Mouse (Mus musculus): ENCODE data around the gene D430041D05Rik. TPM values are rescaled to one million over a fixed set of nuclear protein-coding genes. Genes with fewer than 3 reads are reported as not detected.

D430041D05Rik gene
- total and polyA plus RNA-seq, 2 experiments from 2014 or later, result 7.9 to 47.6 TPM

GRCm38 (mm10) chr2:104430566-104430965 is 19.8 kb upstream of the D430041D05Rik start:
- ATAC-seq (ENCODE audit: low FRiP score), result no peak
- WGBS, result 87% methylated on average over 5 of the region's 5 CpGs
- peaks cover 44% of the 10 kb centered on the region for H3K36me3 ChIP-seq (ENCODE audit: insufficient read depth, low read length)

GRCm38 (mm10) chr2:104426112-104426511 is 15.3 kb upstream of the D430041D05Rik start:
- no peak overlapping the region for H3K27ac ChIP-seq (ENCODE audit: low read depth, low read length)
- DNase-seq (ENCODE audit: low spot score) (no peak), ATAC-seq (ENCODE audit: low FRiP score) (no peak)
- 78% methylated on average over 3 of the region's 3 CpGs for WGBS
- no peaks in the 10 kb centered on the region for H3K4me1 ChIP-seq (ENCODE audit: insufficient read depth, low read length)
- no peaks in the 10 kb centered on the region for H3K27me3 ChIP-seq (ENCODE audit: insufficient read depth, low read length)
- no peak overlapping the region for H3K9ac ChIP-seq (replicated peaks; ENCODE audit: low read length, poor library complexity, severe bottlenecking)
- peaks cover 17% of the 10 kb centered on the region for H3K36me3 ChIP-seq (ENCODE audit: insufficient read depth, low read length)
- TF ChIP-seq CTCF (IDR thresholded peaks at IDR 0.05), result no peak
- H3K9me3 ChIP-seq (ENCODE audit: low read length), result no peaks in the 10 kb centered on the region
- H3K4me3 ChIP-seq (ENCODE audit: low read depth, low read length), result no peak overlapping the region
- H3K4me2 ChIP-seq (ENCODE audit: low read depth, low read length, poor library complexity, severe bottlenecking), result no peak overlapping the region

More at GRCm38 (mm10) chr2:104430566-104430965, 19.8 kb upstream of the D430041D05Rik start:
- DNase-seq (ENCODE audit: low spot score), result no peak
- no peak overlapping the region for H3K27ac ChIP-seq (ENCODE audit: low read depth, low read length)
- H3K9me3 ChIP-seq (ENCODE audit: low read length), result no peaks in the 10 kb centered on the region
- H3K4me3 ChIP-seq (ENCODE audit: low read depth, low read length), result no peak overlapping the region
- no peak overlapping the region for H3K9ac ChIP-seq (replicated peaks; ENCODE audit: low read length, poor library complexity, severe bottlenecking)
- H3K4me1 ChIP-seq (ENCODE audit: insufficient read depth, low read length), result no peaks in the 10 kb centered on the region
- no peaks in the 10 kb centered on the region for H3K27me3 ChIP-seq (ENCODE audit: insufficient read depth, low read length)
- TF ChIP-seq CTCF (IDR thresholded peaks at IDR 0.05), result no peak
- H3K4me2 ChIP-seq (ENCODE audit: low read depth, low read length, poor library complexity, severe bottlenecking), result no peak overlapping the region

- Histone ChIP-seq H3K27ac (ENCODE audit: low read depth, low read length) (no peak overlapping the region), H3K4me1 (ENCODE audit: insufficient read depth, low read length) (no peaks in the 10 kb centered on the region), H3K9ac (replicated peaks; ENCODE audit: low read length, poor library complexity, severe bottlenecking) (no peak overlapping the region), H3K4me3 (ENCODE audit: low read depth, low read length) (no peak overlapping the region), H3K36me3 (ENCODE audit: insufficient read depth, low read length) (no peaks in the 10 kb centered on the region; the same call in 1 of the 2 replicates), H3K9me3 (ENCODE audit: low read length) (no peaks in the 10 kb centered on the region), H3K4me2 (ENCODE audit: low read depth, low read length, poor library complexity, severe bottlenecking) (no peak overlapping the region), H3K27me3 (ENCODE audit: insufficient read depth, low read length) (no peaks in the 10 kb centered on the region)
- WGBS, result 20% methylated on average over 1 of the region's 1 CpGs
- TF ChIP-seq CTCF (IDR thresholded peaks at IDR 0.05), result peak; percentile 86
- DNase-seq (ENCODE audit: low spot score), result peak; percentile 87
- peak; percentile 50; the same call in 1 of the 2 replicates for ATAC-seq (ENCODE audit: low FRiP score)
These were observed 11.4 kb upstream of the D430041D05Rik start for GRCm38 (mm10) chr2:104422230-104422629.

- H3K4me3 ChIP-seq (ENCODE audit: low read depth, low read length), result no peak overlapping the region
- no peaks in the 10 kb centered on the region for H3K9me3 ChIP-seq (ENCODE audit: low read length)
- no peaks in the 10 kb centered on the region for H3K27me3 ChIP-seq (ENCODE audit: insufficient read depth, low read length)
- H3K9ac ChIP-seq (replicated peaks; ENCODE audit: low read length, poor library complexity, severe bottlenecking), result no peak overlapping the region
- no peak for TF ChIP-seq CTCF (IDR thresholded peaks at IDR 0.05)
- H3K4me2 ChIP-seq (ENCODE audit: low read depth, low read length, poor library complexity, severe bottlenecking), result no peak overlapping the region
- 88% methylated on average over 4 of the region's 4 CpGs for WGBS
- DNase-seq (ENCODE audit: low spot score) (no peak), ATAC-seq (ENCODE audit: low FRiP score) (no peak)
- H3K27ac ChIP-seq (ENCODE audit: low read depth, low read length), result no peak overlapping the region
- no peaks in the 10 kb centered on the region for H3K4me1 ChIP-seq (ENCODE audit: insufficient read depth, low read length)
- no peaks in the 10 kb centered on the region; the same call in 1 of the 2 replicates for H3K36me3 ChIP-seq (ENCODE audit: insufficient read depth, low read length)
These were observed 10.0 kb upstream of the D430041D05Rik start for GRCm38 (mm10) chr2:104420805-104421204.

GRCm38 (mm10) chr2:104419999-104420398 is 9.2 kb upstream of the D430041D05Rik start:
- DNase-seq (ENCODE audit: low spot score) (no peak), ATAC-seq (ENCODE audit: low FRiP score) (no peak)
- 96% methylated on average over 1 of the region's 1 CpGs for WGBS
- no peak for TF ChIP-seq CTCF (IDR thresholded peaks at IDR 0.05)
- Histone ChIP-seq H3K4me2 (ENCODE audit: low read depth, low read length, poor library complexity, severe bottlenecking) (no peak overlapping the region), H3K27me3 (ENCODE audit: insufficient read depth, low read length) (no peaks in the 10 kb centered on the region), H3K9me3 (ENCODE audit: low read length) (no peaks in the 10 kb centered on the region), H3K4me3 (ENCODE audit: low read depth, low read length) (no peak overlapping the region), H3K9ac (replicated peaks; ENCODE audit: low read length, poor library complexity, severe bottlenecking) (no peak overlapping the region), H3K4me1 (ENCODE audit: insufficient read depth, low read length) (no peaks in the 10 kb centered on the region), H3K27ac (ENCODE audit: low read depth, low read length) (no peak overlapping the region), H3K36me3 (ENCODE audit: insufficient read depth, low read length) (no peaks in the 10 kb centered on the region; the same call in 1 of the 2 replicates)

GRCm38 (mm10) chr2:104419411-104419810 is 8.6 kb upstream of the D430041D05Rik start:
- Histone ChIP-seq H3K9me3 (ENCODE audit: low read length) (no peaks in the 10 kb centered on the region), H3K9ac (replicated peaks; ENCODE audit: low read length, poor library complexity, severe bottlenecking) (no peak overlapping the region), H3K27me3 (ENCODE audit: insufficient read depth, low read length) (no peaks in the 10 kb centered on the region), H3K4me3 (ENCODE audit: low read depth, low read length) (no peak overlapping the region), H3K27ac (ENCODE audit: low read depth, low read length) (no peak overlapping the region), H3K4me2 (ENCODE audit: low read depth, low read length, poor library complexity, severe bottlenecking) (no peak overlapping the region), H3K4me1 (ENCODE audit: insufficient read depth, low read length) (no peaks in the 10 kb centered on the region), H3K36me3 (ENCODE audit: insufficient read depth, low read length) (no peaks in the 10 kb centered on the region)
- no peak for TF ChIP-seq CTCF (IDR thresholded peaks at IDR 0.05)
- DNase-seq (ENCODE audit: low spot score) (no peak), ATAC-seq (ENCODE audit: low FRiP score) (no peak)
- 82% methylated on average over 2 of the region's 2 CpGs for WGBS

All from midbrain, postnatal 0 days (tissue).